Mouse (Mus musculus): Measurements from ENCODE around the gene Klhl31.
A peak's percentile ranks its signal among the peaks of the same experiment; 100 is the strongest.

The Klhl31 gene

GRCm38 (mm10) chr9:77636450-77636951 lies at the start of gene Klhl31:
TSS of gene Klhl31 (plus strand) at chr9:77636500.
- no peak for DNase-seq

- no peak for DNase-seq
Measured at GRCm38 (mm10) chr9:77586806-77587591, 49.3 kb upstream of the Klhl31 start.

- no peak for DNase-seq
Measured at GRCm38 (mm10) chr9:77587616-77588015, 48.7 kb upstream of the Klhl31 start.

GRCm38 (mm10) chr9:77589496-77589895 lies 46.8 kb upstream of the Klhl31 start:
- DNase-seq, result no peak

- no peak for DNase-seq
Measured at GRCm38 (mm10) chr9:77592423-77592822, 43.9 kb upstream of the Klhl31 start.

GRCm38 (mm10) chr9:77595006-77595626 lies 41.2 kb upstream of the Klhl31 start:
- DNase-seq, result peak; percentile 19

GRCm38 (mm10) chr9:77596355-77596754 lies 39.9 kb upstream of the Klhl31 start:
- peak; percentile 90 for DNase-seq

- no peak for DNase-seq
Measured at GRCm38 (mm10) chr9:77598560-77598959, 37.7 kb upstream of the Klhl31 start.

- no peak for DNase-seq
Measured at GRCm38 (mm10) chr9:77602302-77603266, 33.7 kb upstream of the Klhl31 start.

- no peak for DNase-seq
Measured at GRCm38 (mm10) chr9:77603965-77604509, 32.3 kb upstream of the Klhl31 start.

GRCm38 (mm10) chr9:77607295-77607694 lies 29.0 kb upstream of the Klhl31 start:
- DNase-seq, result no peak

GRCm38 (mm10) chr9:77607840-77608239 lies 28.5 kb upstream of the Klhl31 start:
- peak; percentile 21 for DNase-seq

- peak; percentile 17 for DNase-seq
Measured at GRCm38 (mm10) chr9:77610811-77611210, 25.5 kb upstream of the Klhl31 start.

GRCm38 (mm10) chr9:77612349-77612748 lies 24.0 kb upstream of the Klhl31 start:
- DNase-seq, result no peak

GRCm38 (mm10) chr9:77615868-77616267 lies 20.4 kb upstream of the Klhl31 start:
- DNase-seq, result no peak

GRCm38 (mm10) chr9:77616796-77617195 lies 19.5 kb upstream of the Klhl31 start:
- no peak for DNase-seq

GRCm38 (mm10) chr9:77617751-77618150 lies 18.5 kb upstream of the Klhl31 start:
- DNase-seq, result no peak

- no peak for DNase-seq
Measured at GRCm38 (mm10) chr9:77618392-77618791, 17.9 kb upstream of the Klhl31 start.

GRCm38 (mm10) chr9:77620077-77620476 lies 16.2 kb upstream of the Klhl31 start:
- no peak for DNase-seq

- DNase-seq, result peak; percentile 59
Measured at GRCm38 (mm10) chr9:77620482-77620881, 15.8 kb upstream of the Klhl31 start.

- DNase-seq, result no peak
Measured at GRCm38 (mm10) chr9:77622874-77623273, 13.4 kb upstream of the Klhl31 start.

- no peak for DNase-seq
Measured at GRCm38 (mm10) chr9:77623318-77624050, 12.8 kb upstream of the Klhl31 start.

Measured in lung, postnatal 36 days (tissue).